Mouse (Mus musculus): ENCODE results near the gene Plxna2. TPM values are rescaled to one million over a fixed set of nuclear protein-coding genes. Genes with fewer than 3 reads are reported as not detected.
A peak's percentile ranks its signal among the peaks of the same experiment; 100 is the strongest.

Gene Plxna2
- polyA plus RNA-seq, 1 experiment from 2014 or later, result 72.1 TPM

Small RNAs within 50 kb of the gene (microRNA-seq; reads per million reads assigned to microRNA genes)
- 4.8 reads per million, percentile 18 among the genes with 10 or more reads in this experiment for gene Mir3962
